Mouse (Mus musculus) heart, embryonic 12.5 days (tissue): ENCODE data around the gene Prkar1b. TPM values are rescaled to one million over a fixed set of nuclear protein-coding genes. Genes with fewer than 3 reads are reported as not detected.

Source experiments
- ATAC-seq: fragments of 200-750 bp; cut with Nextera tagmentation; 2 replicates; pipeline ENCODE4 v1.8.0; 2017; ENCODE audit warnings: moderate TSS enrichment, moderate library complexity; ENCODE audit not compliant: insufficient number of reproducible peaks, low FRiP score
- H3K27ac ChIP-seq: fragments of 300-500 bp; sonication (generic); 2 replicates; pipeline ENCODE4 v1.5.1; 2016; ENCODE audit warnings: mild to moderate bottlenecking, moderate library complexity; ENCODE audit not compliant: poor library complexity, severe bottlenecking
- H3K27me3 ChIP-seq: fragments of 300-500 bp; sonication (generic); replicated peaks from 2 replicates; pipeline ENCODE4 v1.6.1; 2016; ENCODE audit warnings: mild to moderate bottlenecking, moderate library complexity
- H3K36me3 ChIP-seq: fragments of 300-500 bp; sonication (generic); 2 replicates; pipeline ENCODE4 v1.6.1; 2016; ENCODE audit warnings: mild to moderate bottlenecking, moderate library complexity
- H3K4me1 ChIP-seq: fragments of 300-500 bp; sonication (generic); replicated peaks from 2 replicates; pipeline ENCODE4 v1.6.1; 2016; ENCODE audit warnings: mild to moderate bottlenecking
- H3K4me2 ChIP-seq: fragments of 300-500 bp; sonication (generic); 2 replicates; pipeline ENCODE4 v1.6.1; 2016; ENCODE audit warnings: mild to moderate bottlenecking, moderate library complexity
- H3K4me3 ChIP-seq: fragments of 300-500 bp; sonication (generic); 2 replicates; pipeline ENCODE4 v1.5.1; 2016; ENCODE audit warnings: mild to moderate bottlenecking
- H3K9ac ChIP-seq: fragments of 300-500 bp; sonication (generic); 2 replicates; pipeline ENCODE4 v1.6.1; 2016; ENCODE audit warnings: mild to moderate bottlenecking, moderate library complexity
- H3K9me3 ChIP-seq: fragments of 300-500 bp; sonication (generic); replicated peaks from 2 replicates; pipeline ENCODE4 v1.6.1; 2016; ENCODE audit warnings: mild to moderate bottlenecking, moderate library complexity
- WGBS: fragments of 180-500 bp; shearing (Covaris S2); methylation state at CpG from one replicate; pipeline ENCODE4 v1.1.7; 2016; 5-methylcytosine and 5-hydroxymethylcytosine counted together
- polyA plus RNA-seq: library from polyadenylated mRNA; unstranded; fragments of >200 nt; fragmentation: Nextera tagmentation; extraction: Ambion mirVana; gene quantifications from 2 replicates; pipeline ENCODE4 v1.2.1, GENCODE M21; 2016

Prkar1b gene
- polyA plus RNA-seq, 1 experiment from 2014 or later, result 10.4 TPM

GRCm38 (mm10) chr5:139174141-139174540 is 24.3 kb upstream of the Prkar1b start:
- Histone ChIP-seq H3K36me3 (peaks cover 67% of the 10 kb centered on the region), H3K4me1 (peaks cover 12% of the 10 kb centered on the region; the same call in 1 of the 2 replicates), H3K9ac (0 out of 2 replicates have a peak overlapping the region, but pooled peaks have one; percentile 9), H3K9me3 (no peaks in the 10 kb centered on the region), H3K4me3 (no peak overlapping the region), H3K4me2 (no peak overlapping the region), H3K27ac (peak overlapping the region; percentile 55; the same call in 1 of the 2 replicates), H3K27me3 (no peaks in the 10 kb centered on the region)
- ATAC-seq, result no peak
- WGBS, result 70% methylated on average over 10 of the region's 10 CpGs

GRCm38 (mm10) chr5:139171929-139172328 is 22.1 kb upstream of the Prkar1b start:
- no peak overlapping the region for H3K4me2 ChIP-seq
- peaks cover 72% of the 10 kb centered on the region for H3K36me3 ChIP-seq
- H3K9ac ChIP-seq, result no peak overlapping the region
- ATAC-seq, result no peak
- H3K4me1 ChIP-seq, result peaks cover 15% of the 10 kb centered on the region
- no peak overlapping the region for H3K27ac ChIP-seq
- H3K9me3 ChIP-seq, result no peaks in the 10 kb centered on the region
- H3K27me3 ChIP-seq, result no peaks in the 10 kb centered on the region
- no peak overlapping the region for H3K4me3 ChIP-seq
- WGBS, result 92% methylated on average over 4 of the region's 4 CpGs

GRCm38 (mm10) chr5:139167548-139167947 is 17.7 kb upstream of the Prkar1b start:
- no peaks in the 10 kb centered on the region for H3K27me3 ChIP-seq
- H3K4me1 ChIP-seq, result peaks cover 8% of the 10 kb centered on the region
- no peak for ATAC-seq
- H3K4me3 ChIP-seq, result no peak overlapping the region
- no peaks in the 10 kb centered on the region for H3K9me3 ChIP-seq
- peaks cover 66% of the 10 kb centered on the region for H3K36me3 ChIP-seq
- no peak overlapping the region for H3K9ac ChIP-seq
- H3K27ac ChIP-seq, result no peak overlapping the region
- no peak overlapping the region for H3K4me2 ChIP-seq
- 29% methylated on average over 1 of the region's 1 CpGs for WGBS

- peaks cover 68% of the 10 kb centered on the region for H3K36me3 ChIP-seq
- WGBS, result 56% methylated on average over 6 of the region's 6 CpGs
- no peak overlapping the region for H3K4me2 ChIP-seq
- H3K4me1 ChIP-seq, result peaks cover 8% of the 10 kb centered on the region
- no peak overlapping the region for H3K9ac ChIP-seq
- no peaks in the 10 kb centered on the region for H3K27me3 ChIP-seq
- no peaks in the 10 kb centered on the region for H3K9me3 ChIP-seq
- no peak overlapping the region for H3K4me3 ChIP-seq
- H3K27ac ChIP-seq, result no peak overlapping the region
- no peak for ATAC-seq
Observed at GRCm38 (mm10) chr5:139166781-139167361, 17.1 kb upstream of the Prkar1b start.

GRCm38 (mm10) chr5:139161632-139162031 is 11.8 kb upstream of the Prkar1b start:
- ATAC-seq, result no peak
- Histone ChIP-seq H3K9ac (no peak overlapping the region), H3K27me3 (no peaks in the 10 kb centered on the region), H3K36me3 (peaks cover 51% of the 10 kb centered on the region), H3K27ac (no peak overlapping the region), H3K4me1 (peaks cover 2% of the 10 kb centered on the region), H3K4me2 (no peak overlapping the region), H3K9me3 (no peaks in the 10 kb centered on the region), H3K4me3 (no peak overlapping the region)
- 81% methylated on average over 10 of the region's 10 CpGs for WGBS

GRCm38 (mm10) chr5:139160899-139161298 is 11.1 kb upstream of the Prkar1b start:
- Histone ChIP-seq H3K27me3 (no peaks in the 10 kb centered on the region), H3K36me3 (peaks cover 55% of the 10 kb centered on the region), H3K9ac (no peak overlapping the region)

GRCm38 (mm10) chr5:139150603-139151031 is 816 bp upstream of the Prkar1b start:
- Histone ChIP-seq H3K9ac (peak overlapping the region; percentile 89), H3K4me1 (peaks cover 21% of the 10 kb centered on the region), H3K9me3 (no peaks in the 10 kb centered on the region), H3K36me3 (peaks cover 39% of the 10 kb centered on the region), H3K27ac (peak overlapping the region; percentile 40; the same call in 1 of the 2 replicates), H3K4me3 (peak overlapping the region; percentile 90), H3K4me2 (peak overlapping the region; percentile 95), H3K27me3 (no peaks in the 10 kb centered on the region)
- WGBS, result 0% methylated on average over 45 of the region's 45 CpGs
- ATAC-seq, result peak; percentile 9

More at GRCm38 (mm10) chr5:139160899-139161298, 11.1 kb upstream of the Prkar1b start:
- no peak for ATAC-seq
- Histone ChIP-seq H3K27ac (no peak overlapping the region), H3K4me2 (no peak overlapping the region), H3K4me1 (no peaks in the 10 kb centered on the region), H3K4me3 (no peak overlapping the region), H3K9me3 (no peaks in the 10 kb centered on the region)
- WGBS, result 85% methylated on average over 8 of the region's 8 CpGs

GRCm38 (mm10) chr5:139149006-139149672 is 662 bp downstream of the Prkar1b start:
- Histone ChIP-seq H3K4me2 (peak overlapping the region; percentile 95), H3K36me3 (peaks cover 24% of the 10 kb centered on the region), H3K27ac (peak overlapping the region; percentile 72; the same call in 1 of the 2 replicates), H3K9ac (peak overlapping the region; percentile 46; the same call in 1 of the 2 replicates), H3K27me3 (no peaks in the 10 kb centered on the region), H3K9me3 (0 out of 2 replicates have a peak, but pooled peaks cover 3% of the 10 kb centered on the region), H3K4me1 (peaks cover 21% of the 10 kb centered on the region), H3K4me3 (peak overlapping the region; percentile 90)
- WGBS, result 26% methylated on average over 11 of the region's 11 CpGs
- ATAC-seq, result peak; percentile 62

GRCm38 (mm10) chr5:139147178-139148078 is 2.4 kb downstream of the Prkar1b start:
- H3K27ac ChIP-seq, result no peak overlapping the region
- peaks cover 7% of the 10 kb centered on the region for H3K36me3 ChIP-seq
- H3K4me2 ChIP-seq, result no peak overlapping the region
- H3K4me1 ChIP-seq, result peaks cover 21% of the 10 kb centered on the region
- no peak overlapping the region for H3K9ac ChIP-seq
- H3K4me3 ChIP-seq, result no peak overlapping the region
- H3K9me3 ChIP-seq, result 0 out of 2 replicates have a peak, but pooled peaks cover 3% of the 10 kb centered on the region
- WGBS, result 89% methylated on average over 14 of the region's 14 CpGs
- ATAC-seq, result no peak
- H3K27me3 ChIP-seq, result no peaks in the 10 kb centered on the region

GRCm38 (mm10) chr5:139146476-139147075 is 3.2 kb downstream of the Prkar1b start:
- H3K9ac ChIP-seq, result no peak overlapping the region
- H3K4me2 ChIP-seq, result no peak overlapping the region
- H3K36me3 ChIP-seq, result no peaks in the 10 kb centered on the region; the same call in 1 of the 2 replicates
- peak overlapping the region; percentile 24; the same call in 1 of the 2 replicates for H3K27ac ChIP-seq
- peaks cover 18% of the 10 kb centered on the region for H3K4me1 ChIP-seq
- WGBS, result 78% methylated on average over 11 of the region's 11 CpGs
- H3K4me3 ChIP-seq, result no peak overlapping the region
- H3K27me3 ChIP-seq, result no peaks in the 10 kb centered on the region
- no peak for ATAC-seq
- 0 out of 2 replicates have a peak, but pooled peaks cover 3% of the 10 kb centered on the region for H3K9me3 ChIP-seq
